Mouse (Mus musculus) CH12.LX (cell line): ENCODE measurements around the gene Scnn1a. TPM values are rescaled to one million over a fixed set of nuclear protein-coding genes. Genes with fewer than 3 reads are reported as not detected.

Experiments used
- DNase-seq: peaks from one replicate; pipeline ENCODE4 v3.0.0-alpha.2; 2013; ENCODE audit errors: extremely low read depth
- H3K27ac ChIP-seq: 2 replicates; pipeline ENCODE4 v1.5.1; 2012; ENCODE audit warnings: low read depth, mild to moderate bottlenecking, control low read depth, moderate library complexity; ENCODE audit not compliant: insufficient read depth
- H3K27me3 ChIP-seq: replicated peaks from 2 replicates; pipeline ENCODE3; 2012; ENCODE audit warnings: inconsistent platforms
- H3K36me3 ChIP-seq, 2 experiments: replicated peaks in 1 of 2; 2 replicates each; pipeline versions ENCODE3 to v1.6.1; 2012; ENCODE audit warnings: inconsistent platforms in 1 of 2, low read length in 1 of 2, mild to moderate bottlenecking in 1 of 2, mixed read lengths in 1 of 2, moderate library complexity in 1 of 2; ENCODE audit not compliant: control insufficient read depth in 1 of 2, insufficient read depth in 1 of 2
- H3K4me1 ChIP-seq, 2 experiments: 2 replicates each; pipeline ENCODE4 v1.6.1; 2012; ENCODE audit warnings: inconsistent platforms in 1 of 2, moderate library complexity in 1 of 2; ENCODE audit not compliant: insufficient read depth in 2 of 2, control insufficient read depth in 1 of 2
- H3K4me2 ChIP-seq: 2 replicates; pipeline ENCODE4 v1.6.1; 2012; ENCODE audit warnings: low read depth, mild to moderate bottlenecking, control low read depth; ENCODE audit not compliant: poor library complexity, insufficient read depth, severe bottlenecking
- H3K4me3 ChIP-seq, 3 experiments: fragments of 150-350 bp in 1 of 3; sonication (generic) in 1 of 3; replicated peaks in 1 of 3; 2 replicates each; pipeline versions ENCODE3 to v1.5.1; 2011 to 2012; ENCODE audit warnings: low read depth in 2 of 3, low read length in 2 of 3, mild to moderate bottlenecking in 2 of 3, moderate library complexity in 2 of 3, control low read depth in 1 of 3, improper control_type of control experiment in 1 of 3, inconsistent platforms in 1 of 3, mixed read lengths in 1 of 3; ENCODE audit not compliant: poor library complexity in 1 of 3
- H3K79me2 ChIP-seq: replicated peaks from 2 replicates; pipeline ENCODE4 v1.6.1; 2012; ENCODE audit warnings: mild to moderate bottlenecking, moderate library complexity; ENCODE audit not compliant: control insufficient read depth, poor library complexity, insufficient read depth, severe bottlenecking; ENCODE audit errors: extremely low read depth
- H3K9ac ChIP-seq: 2 replicates; pipeline ENCODE4 v1.6.1; 2012; ENCODE audit warnings: low read depth, mild to moderate bottlenecking, control low read depth, moderate library complexity; ENCODE audit not compliant: insufficient read depth
- H3K9me3 ChIP-seq: replicated peaks from 2 replicates; pipeline ENCODE3; 2012; ENCODE audit warnings: low read length, inconsistent platforms, mixed read lengths
- BHLHE40 ChIP-seq: IDR thresholded peaks from 2 replicates; pipeline ENCODE4 v1.6.1; 2011; ENCODE audit warnings: mild to moderate bottlenecking, low read depth, low read length, improper control_type of control experiment
- CHD1 ChIP-seq: IDR thresholded peaks from 2 replicates; pipeline ENCODE4 v1.6.1; 2012; ENCODE audit warnings: low read depth, low read length, improper control_type of control experiment, inconsistent platforms
- CTCF ChIP-seq, 2 experiments: IDR thresholded peaks in 1 of 2; conservative IDR thresholded peaks in 1 of 2; 2 replicates each; pipeline ENCODE4 v1.5.1; 2011 to 2012; ENCODE audit warnings: low read depth in 2 of 2, low read length in 2 of 2, improper control_type of control experiment in 1 of 2, inconsistent platforms in 1 of 2, mild to moderate bottlenecking in 1 of 2, moderate library complexity in 1 of 2
- E2F4 ChIP-seq: IDR thresholded peaks from 2 replicates; pipeline ENCODE4 v1.6.1; 2011; ENCODE audit warnings: low read depth, low read length, improper control_type of control experiment; ENCODE audit not compliant: insufficient replicate concordance
- ELF1 ChIP-seq: IDR thresholded peaks from 2 replicates; pipeline ENCODE4 v1.6.1; 2014; ENCODE audit warnings: low read depth, mild to moderate bottlenecking, inconsistent platforms, low read length, improper control_type of control experiment
- GABPA ChIP-seq: IDR thresholded peaks from 2 replicates; pipeline ENCODE4 v1.6.1; 2012; ENCODE audit warnings: low read depth, low read length, improper control_type of control experiment, inconsistent platforms; ENCODE audit not compliant: insufficient replicate concordance
- HCFC1 ChIP-seq: IDR thresholded peaks from 2 replicates; pipeline ENCODE4 v1.6.1; 2012; ENCODE audit warnings: low read depth, mild to moderate bottlenecking, inconsistent platforms, low read length, improper control_type of control experiment
- KAT2A ChIP-seq: IDR thresholded peaks from 2 replicates; pipeline ENCODE4 v1.6.1; 2012; ENCODE audit warnings: low read length, improper control_type of control experiment, inconsistent platforms; ENCODE audit not compliant: insufficient replicate concordance
- MAX ChIP-seq: IDR thresholded peaks from 2 replicates; pipeline ENCODE4 v1.6.1; 2011; ENCODE audit warnings: low read length, improper control_type of control experiment
- MEF2A ChIP-seq: IDR thresholded peaks from 2 replicates; pipeline ENCODE4 v1.6.1; 2014; ENCODE audit warnings: low read depth, mild to moderate bottlenecking, inconsistent platforms, low read length, improper control_type of control experiment, borderline replicate concordance
- MXI1 ChIP-seq: IDR thresholded peaks from 2 replicates; pipeline ENCODE4 v1.6.1; 2011; ENCODE audit warnings: mild to moderate bottlenecking, low read depth, low read length, improper control_type of control experiment
- MYC ChIP-seq: IDR thresholded peaks from 2 replicates; pipeline ENCODE4 v1.6.1; 2011; ENCODE audit warnings: low read depth, mild to moderate bottlenecking, improper control_type of control experiment, low read length
- NELFE ChIP-seq: IDR thresholded peaks from 2 replicates; pipeline ENCODE4 v1.6.1; 2011; ENCODE audit warnings: low read depth, low read length, improper control_type of control experiment
- PAX5 ChIP-seq: IDR thresholded peaks from 2 replicates; pipeline ENCODE4 v1.6.1; 2012; ENCODE audit warnings: low read length, inconsistent platforms, mixed read lengths
- POLR2A ChIP-seq: IDR thresholded peaks from 2 replicates; pipeline ENCODE4 v1.6.1; 2011; ENCODE audit warnings: low read depth, mild to moderate bottlenecking, improper control_type of control experiment, low read length
- POLR2AphosphoS2 ChIP-seq: IDR thresholded peaks from 2 replicates; pipeline ENCODE4 v1.6.1; 2011; ENCODE audit warnings: low read depth, low read length, improper control_type of control experiment
- RAD21 ChIP-seq: IDR thresholded peaks from 2 replicates; pipeline ENCODE4 v1.6.1; 2011; ENCODE audit warnings: low read depth, mild to moderate bottlenecking, low read length, improper control_type of control experiment, moderate library complexity
- SMC3 ChIP-seq: IDR thresholded peaks from 2 replicates; pipeline ENCODE4 v1.6.1; 2011; ENCODE audit warnings: low read depth, low read length, improper control_type of control experiment
- TBP ChIP-seq: conservative IDR thresholded peaks from 2 replicates; pipeline ENCODE4 v1.6.1; 2011; ENCODE audit warnings: low read depth, low read length, improper control_type of control experiment
- TCF12 ChIP-seq: IDR thresholded peaks from 2 replicates; pipeline ENCODE4 v1.6.1; 2014; ENCODE audit warnings: low read depth, mild to moderate bottlenecking, inconsistent platforms, low read length, improper control_type of control experiment
- USF2 ChIP-seq: conservative IDR thresholded peaks from 2 replicates; pipeline ENCODE4 v1.6.1; 2011; ENCODE audit warnings: low read depth, low read length, improper control_type of control experiment
- ZKSCAN1 ChIP-seq: IDR thresholded peaks from 2 replicates; pipeline ENCODE4 v1.6.1; 2012; ENCODE audit warnings: low read depth, inconsistent platforms, low read length, improper control_type of control experiment, borderline replicate concordance
- ZNF384 ChIP-seq: IDR thresholded peaks from 2 replicates; pipeline ENCODE4 v1.6.1; 2012; ENCODE audit warnings: low read depth, low read length, improper control_type of control experiment, inconsistent platforms
- dilution Hi-C: fragments of 300-500 bp; cut with MboI; formaldehyde crosslinking; loops from 2 replicates; pipeline ENCODE4 v1.14.3; 2020; ENCODE audit warnings: low sequenced_read_pairs; ENCODE audit not compliant: extremely low pct_unique_long_range_greater_than_20kb, extremely low pct_ligation_motif_present
- in situ Hi-C: fragments of 300-500 bp; cut with MboI; formaldehyde crosslinking; loops from 3 replicates; pipeline ENCODE4 v1.14.3; 2019; ENCODE audit warnings: low sequenced_read_pairs, low pct_ligation_motif_present, low pct_unique_long_range_greater_than_20kb, mixed read lengths
- polyA plus RNA-seq: library from polyadenylated mRNA; unstranded; fragments of >175 nt; gene quantifications from 2 replicates; pipeline ENCODE4 v1.2.1, GENCODE M21; 2012; ENCODE audit warnings: low read depth; ENCODE audit not compliant: insufficient read length
- total RNA-seq, 2 experiments: library from RNA; depleted of rRNA; stranded (reverse); fragments of 300-350 nt in 1 of 2; fragments of >200 nt in 1 of 2; gene quantifications; 2 replicates each; pipeline ENCODE4 v1.2.3; 2012 to 2014

Scnn1a gene
- total and polyA plus RNA-seq, 3 experiments = not detected

GRCm38 (mm10) chr6:125328243-125328642 lies 7.8 kb downstream of the Scnn1a start:
- no peak overlapping the region for H3K4me2 ChIP-seq
- H3K27me3 ChIP-seq = peaks cover 92% of the 10 kb centered on the region
- no peaks in the 10 kb centered on the region for H3K79me2 ChIP-seq
- no peak overlapping the region for H3K4me3 ChIP-seq
- H3K27ac ChIP-seq = no peak overlapping the region
- DNase-seq = peak; percentile 12
- H3K9me3 ChIP-seq = no peaks in the 10 kb centered on the region
- no peaks in the 10 kb centered on the region for H3K4me1 ChIP-seq
- dilution Hi-C loops = no loop called here
- in situ Hi-C loops = no loop called here
- no peak overlapping the region for H3K9ac ChIP-seq
- no peaks in the 10 kb centered on the region for H3K36me3 ChIP-seq
- TF ChIP-seq SMC3 = peak; percentile 38
- no peak for TF ChIP-seq MYC
- peak; percentile 17 for TF ChIP-seq RAD21
- no peak for TF ChIP-seq POLR2AphosphoS2
- no peak for TF ChIP-seq MAX
- peak; percentile 44 to 58 for TF ChIP-seq CTCF (conservative IDR thresholded peaks at IDR 0.05 in 1 of 2, IDR thresholded peaks at IDR 0.05 in 1 of 2; ENCODE audit: low read depth in 2 of 2, low read length in 2 of 2)

DNA sequence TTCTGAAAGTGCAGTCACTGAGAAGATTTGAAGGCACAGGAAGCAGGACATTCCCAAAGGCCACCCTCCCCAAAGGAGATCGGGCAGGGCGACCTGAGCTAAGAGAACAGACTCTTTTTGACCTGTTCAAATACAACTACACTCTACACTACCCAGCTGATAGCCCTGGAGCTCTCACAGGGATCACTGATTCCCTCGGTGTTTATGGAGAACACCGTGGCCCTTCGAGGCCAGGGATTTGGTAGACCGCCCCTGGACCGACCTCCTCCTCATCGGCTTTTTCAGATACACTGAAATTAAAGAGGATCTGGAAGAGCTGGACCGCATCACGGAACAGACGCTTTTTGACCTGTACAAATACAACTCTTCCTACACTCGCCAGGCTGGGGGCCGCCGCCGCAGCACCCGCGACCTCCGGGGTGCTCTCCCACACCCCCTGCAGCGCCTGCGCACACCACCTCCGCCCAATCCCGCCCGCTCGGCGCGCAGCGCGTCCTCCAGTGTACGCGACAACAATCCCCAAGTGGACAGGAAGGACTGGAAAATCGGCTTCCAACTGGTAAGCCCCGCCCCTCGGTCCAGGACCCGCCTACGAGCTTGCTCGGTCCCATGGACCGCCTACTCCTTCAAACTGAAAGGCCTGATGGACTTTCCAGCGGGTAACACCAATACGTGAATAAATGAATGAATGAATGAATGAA lies 10.3 kb downstream of the Scnn1a start:
- in situ Hi-C loops = no loop called here
- no peak for TF ChIP-seq BHLHE40
- no peak for TF ChIP-seq GABPA
- TF ChIP-seq NELFE = no peak
- no peak for TF ChIP-seq CTCF (conservative IDR thresholded peaks at IDR 0.05 in 1 of 2, IDR thresholded peaks at IDR 0.05 in 1 of 2; ENCODE audit: low read depth in 2 of 2, low read length in 2 of 2)
- no peak for TF ChIP-seq MAX
- no peak for TF ChIP-seq RAD21
- no peak for TF ChIP-seq ZNF384
- TF ChIP-seq, all 38 proteins: peak for 0
- peak overlapping the region; percentile 7; the same call in 1 of the 2 replicates for H3K4me2 ChIP-seq

DNA sequence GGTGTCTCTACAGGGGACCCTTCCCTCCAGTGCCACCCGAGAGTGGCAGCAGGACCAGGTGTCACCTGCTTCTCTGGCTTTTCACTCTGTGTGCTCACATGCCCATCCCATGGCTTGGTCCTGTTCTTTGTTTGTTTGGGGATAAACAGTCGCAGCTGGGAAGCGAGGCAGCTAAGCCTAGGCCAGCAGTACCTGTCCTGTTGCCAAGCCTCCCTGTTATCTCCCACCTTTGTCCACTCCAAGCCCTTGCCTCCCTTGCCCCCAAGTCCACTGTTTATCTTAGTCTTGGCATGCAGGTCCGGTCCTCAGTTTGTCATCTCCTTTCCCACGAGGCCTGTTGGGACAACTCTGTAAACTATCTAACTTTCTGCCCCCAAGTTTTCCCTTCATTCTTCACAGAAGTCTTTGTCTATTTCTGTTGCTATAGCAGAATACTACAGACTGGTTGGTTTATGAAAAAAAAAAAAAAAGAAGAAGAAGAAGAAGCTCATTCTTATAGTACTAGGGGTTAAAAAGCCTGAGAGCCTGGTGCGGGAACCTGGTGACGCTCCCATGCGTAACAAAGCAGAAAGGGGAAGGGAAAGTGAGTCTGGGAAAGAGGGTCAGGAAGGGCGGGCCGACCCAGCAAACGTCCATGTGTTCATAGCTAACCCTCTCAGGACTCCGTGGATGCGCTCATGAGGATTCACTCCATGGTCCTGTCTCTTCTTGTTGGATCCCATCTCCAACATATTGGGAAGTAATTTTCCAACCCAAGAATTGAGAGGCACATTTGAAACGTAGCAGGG lies 12.8 kb downstream of the Scnn1a start:
- no peak overlapping the region for H3K4me2 ChIP-seq
- no peaks in the 10 kb centered on the region for H3K9me3 ChIP-seq
- no peaks in the 10 kb centered on the region for H3K36me3 ChIP-seq
- no peak overlapping the region for H3K4me3 ChIP-seq
- dilution Hi-C loops (no loop called here), in situ Hi-C loops (no loop called here)
- DNase-seq = no peak
- no peaks in the 10 kb centered on the region for H3K4me1 ChIP-seq
- no peak overlapping the region for H3K9ac ChIP-seq
- no peak overlapping the region for H3K27ac ChIP-seq
- peaks cover 88% of the 10 kb centered on the region for H3K27me3 ChIP-seq
- H3K79me2 ChIP-seq = no peaks in the 10 kb centered on the region
- no peak for TF ChIP-seq CTCF (conservative IDR thresholded peaks at IDR 0.05 in 1 of 2, IDR thresholded peaks at IDR 0.05 in 1 of 2; ENCODE audit: low read depth in 2 of 2, low read length in 2 of 2)
- TF ChIP-seq MXI1 = no peak
- no peak for TF ChIP-seq PAX5
- no peak for TF ChIP-seq E2F4
- TF ChIP-seq TBP = no peak
- no peak for TF ChIP-seq ELF1
- TF ChIP-seq SMC3 = no peak
- TF ChIP-seq RAD21 = no peak
- no peak for TF ChIP-seq ZKSCAN1
- no peak for TF ChIP-seq KAT2A
- no peak for TF ChIP-seq CHD1
- TF ChIP-seq MEF2A = no peak
- no peak for TF ChIP-seq ZNF384
- no peak for TF ChIP-seq TCF12
- TF ChIP-seq POLR2A = no peak
- TF ChIP-seq BHLHE40 = no peak
- no peak for TF ChIP-seq USF2
- no peak for TF ChIP-seq HCFC1

More for the DNA sequence above, 10.3 kb downstream of the Scnn1a start:
- H3K9ac ChIP-seq = no peak overlapping the region
- DNase-seq = no peak
- dilution Hi-C loops = no loop called here
- no peaks in the 10 kb centered on the region for H3K4me1 ChIP-seq
- H3K4me3 ChIP-seq = peak overlapping the region in 1 of 3 experiments; percentile 17
- H3K27me3 ChIP-seq = peaks cover 89% of the 10 kb centered on the region
- H3K27ac ChIP-seq = no peak overlapping the region
- no peaks in the 10 kb centered on the region for H3K36me3 ChIP-seq
- no peaks in the 10 kb centered on the region for H3K79me2 ChIP-seq
- no peaks in the 10 kb centered on the region for H3K9me3 ChIP-seq
